Mouse (Mus musculus) thymus, postnatal 14 days (tissue): ENCODE measurements around the gene Eme2.

ENCODE experiments used
- DNase-seq: peaks from one replicate; pipeline ENCODE4 v3.0.0; 2021

The Eme2 gene

DNA sequence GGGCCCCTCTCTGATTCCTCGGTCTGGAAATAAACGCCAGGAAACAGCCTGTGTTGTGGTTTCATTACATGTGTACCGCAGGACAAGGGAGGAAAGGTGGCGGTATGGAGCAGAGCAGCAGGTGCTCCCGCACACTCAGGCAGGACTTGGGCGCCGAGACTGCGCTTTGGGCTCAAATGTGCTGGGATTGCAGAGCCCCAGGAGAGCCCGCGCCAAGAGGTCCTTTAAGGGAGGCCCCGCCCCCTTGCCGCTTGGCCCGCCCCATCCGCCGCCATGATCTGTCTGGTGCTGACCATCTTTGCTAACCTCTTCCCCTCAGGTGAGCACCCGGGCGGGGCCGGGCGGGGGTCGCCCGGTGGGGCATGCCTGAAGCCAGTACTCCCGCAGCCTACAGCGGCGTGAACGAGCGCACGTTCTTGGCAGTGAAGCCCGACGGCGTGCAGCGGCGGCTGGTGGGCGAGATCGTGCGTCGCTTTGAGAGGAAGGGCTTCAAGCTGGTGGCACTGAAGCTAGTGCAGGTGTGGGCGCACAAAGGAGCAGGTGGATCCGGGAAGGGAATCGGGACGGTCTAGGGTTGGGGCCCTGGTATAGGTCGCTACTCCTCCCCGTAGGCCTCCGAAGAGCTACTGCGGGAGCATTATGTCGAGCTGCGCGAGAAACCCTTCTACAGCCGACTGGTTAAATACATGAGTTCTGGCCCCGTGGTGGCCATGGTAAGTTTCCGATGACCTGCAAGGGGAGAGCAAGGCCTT is 1.5 kb upstream of the Eme2 start, which contains the start of gene Nme3:
Nme3 (plus strand) TSS at position 260 of the 752 bp plus-strand sequence.
- DNase-seq, result peak; percentile 81

DNA sequence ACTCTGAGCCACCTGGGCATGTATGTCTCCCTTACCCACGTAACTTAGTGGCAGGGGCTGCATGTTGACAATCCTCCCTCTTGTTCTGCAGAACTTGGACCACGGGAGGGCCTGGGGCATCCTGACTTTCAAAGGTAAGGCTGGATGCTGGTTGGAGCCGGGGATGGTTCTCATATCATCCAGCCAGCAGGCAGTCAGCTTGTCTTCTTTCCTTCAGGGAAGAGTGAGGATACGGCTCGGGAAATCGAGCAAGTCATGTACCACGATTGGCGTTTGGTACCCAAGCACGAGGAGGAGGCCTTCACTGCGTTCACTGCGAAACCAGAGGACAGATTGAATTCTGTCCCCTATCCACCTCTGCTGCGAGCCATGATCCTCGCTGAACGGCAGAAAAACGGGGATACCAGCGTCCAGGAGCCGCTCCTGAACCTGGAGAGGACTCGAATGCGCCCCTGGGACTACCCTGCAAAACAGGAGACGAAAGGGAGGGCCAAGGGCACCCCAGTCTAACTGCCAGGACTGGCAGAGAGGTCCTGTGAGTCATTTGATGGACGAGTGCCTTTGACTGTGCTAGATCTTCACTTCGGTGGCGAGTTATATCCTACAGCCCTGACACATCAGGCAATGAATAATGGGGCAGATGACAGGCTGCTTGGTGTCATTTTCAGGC is 819 bp upstream of the Eme2 start:
- DNase-seq, result peak; percentile 31

DNA sequence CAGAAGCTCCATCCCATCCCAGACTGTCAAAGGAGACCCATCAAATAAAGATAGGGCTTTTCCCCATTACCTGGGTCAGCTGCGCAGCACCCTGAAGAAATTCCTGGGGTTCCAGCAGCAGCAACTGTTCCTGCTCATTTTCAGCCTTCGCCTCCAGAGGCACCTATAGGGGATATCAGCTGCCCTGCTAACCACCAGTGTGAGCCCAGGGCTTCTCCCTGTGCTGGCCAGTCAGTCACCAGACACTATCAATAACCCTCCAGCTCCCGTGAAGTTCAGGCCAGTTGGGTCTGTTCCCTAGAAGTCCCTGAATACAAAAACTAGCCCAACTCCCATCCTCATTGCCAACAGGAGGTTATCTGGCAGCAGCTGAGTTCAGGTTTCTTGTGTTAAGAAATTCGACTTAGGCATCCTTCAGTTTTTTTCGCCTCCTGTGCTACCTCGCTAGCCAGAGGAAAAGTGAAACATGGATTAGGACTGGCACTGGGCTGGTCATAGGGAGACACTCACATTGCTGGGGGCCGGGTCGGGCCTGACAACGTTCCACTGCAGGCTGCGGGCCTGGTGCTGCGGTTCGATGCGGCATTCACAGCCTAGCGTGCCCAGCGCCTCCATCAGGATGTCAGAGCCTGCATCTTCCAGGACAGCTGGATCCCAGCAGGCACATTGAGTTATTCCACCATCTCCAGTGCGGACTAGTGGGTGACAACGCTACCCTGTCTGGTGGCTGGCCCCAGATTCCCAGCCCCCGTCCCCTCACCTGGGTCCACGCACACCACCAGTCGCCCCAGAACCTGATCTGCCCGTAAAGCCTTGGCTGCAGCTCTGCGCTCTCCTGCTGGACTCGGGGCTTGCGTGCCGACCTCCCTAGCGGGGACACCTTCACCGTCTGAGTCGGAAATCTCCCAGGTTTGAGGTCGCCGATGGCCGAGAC is 559 bp downstream of the Eme2 start:
- DNase-seq, result no peak

DNA sequence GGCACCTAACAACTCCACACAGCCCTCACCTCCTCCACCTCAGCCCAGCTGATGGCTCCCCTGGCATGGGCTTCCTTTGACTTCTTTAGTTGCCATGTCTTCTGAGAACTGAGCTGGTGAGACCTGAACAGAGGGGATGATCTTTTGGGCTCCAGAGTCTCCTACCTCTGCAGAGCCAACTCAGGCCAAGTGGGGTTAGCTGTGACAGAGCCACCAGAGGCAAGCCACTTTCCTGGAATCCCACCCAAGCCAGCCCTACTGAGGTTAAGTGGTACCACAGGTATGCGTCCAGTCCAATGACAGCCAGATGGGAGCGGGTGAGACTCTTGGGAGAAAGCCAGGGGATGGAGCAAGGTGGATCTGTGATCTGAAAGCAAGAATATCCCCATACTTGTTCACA is 1.6 kb downstream of the Eme2 start:
- DNase-seq, result no peak

DNA sequence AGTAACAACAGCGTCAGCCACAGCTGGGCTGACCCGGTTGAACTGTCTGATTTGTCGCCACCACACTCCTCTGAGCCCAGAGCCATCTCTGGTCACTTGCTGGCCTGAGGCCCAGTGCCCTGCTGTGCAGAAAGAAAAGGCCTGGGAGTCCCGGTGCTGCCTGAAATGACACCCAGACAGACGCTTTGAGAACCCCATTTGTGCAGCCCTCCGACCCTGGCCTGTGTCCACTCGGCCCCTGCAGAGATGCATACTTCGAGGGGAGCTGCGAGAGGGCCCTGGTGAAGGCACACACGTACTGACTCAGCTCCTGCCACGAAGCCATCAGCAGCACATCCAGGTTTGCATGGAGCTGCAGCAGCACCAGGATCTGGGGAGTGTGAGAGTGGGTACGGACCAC is 2.1 kb downstream of the Eme2 start:
- no peak for DNase-seq

DNA sequence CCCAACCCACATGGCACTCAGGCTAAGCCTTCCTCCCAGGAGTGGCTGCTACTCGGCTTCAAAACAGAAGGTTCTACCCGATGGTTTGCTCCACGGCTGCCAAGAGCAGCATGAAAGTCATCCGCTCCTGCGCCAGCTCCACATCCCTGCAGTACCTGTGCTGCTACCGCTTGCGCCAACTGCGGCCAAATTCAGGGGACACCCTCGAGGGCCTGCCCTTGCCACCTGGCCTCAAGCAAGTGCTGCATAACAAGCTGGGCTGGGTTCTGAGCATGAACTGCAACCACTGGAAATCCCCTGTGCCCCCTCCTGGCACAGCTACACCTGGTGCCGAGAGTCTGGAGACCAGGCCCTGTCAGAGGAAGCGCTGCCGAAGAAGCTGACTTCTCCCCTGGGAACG is 3.6 kb downstream of the Eme2 start:
- no peak for DNase-seq

DNA sequence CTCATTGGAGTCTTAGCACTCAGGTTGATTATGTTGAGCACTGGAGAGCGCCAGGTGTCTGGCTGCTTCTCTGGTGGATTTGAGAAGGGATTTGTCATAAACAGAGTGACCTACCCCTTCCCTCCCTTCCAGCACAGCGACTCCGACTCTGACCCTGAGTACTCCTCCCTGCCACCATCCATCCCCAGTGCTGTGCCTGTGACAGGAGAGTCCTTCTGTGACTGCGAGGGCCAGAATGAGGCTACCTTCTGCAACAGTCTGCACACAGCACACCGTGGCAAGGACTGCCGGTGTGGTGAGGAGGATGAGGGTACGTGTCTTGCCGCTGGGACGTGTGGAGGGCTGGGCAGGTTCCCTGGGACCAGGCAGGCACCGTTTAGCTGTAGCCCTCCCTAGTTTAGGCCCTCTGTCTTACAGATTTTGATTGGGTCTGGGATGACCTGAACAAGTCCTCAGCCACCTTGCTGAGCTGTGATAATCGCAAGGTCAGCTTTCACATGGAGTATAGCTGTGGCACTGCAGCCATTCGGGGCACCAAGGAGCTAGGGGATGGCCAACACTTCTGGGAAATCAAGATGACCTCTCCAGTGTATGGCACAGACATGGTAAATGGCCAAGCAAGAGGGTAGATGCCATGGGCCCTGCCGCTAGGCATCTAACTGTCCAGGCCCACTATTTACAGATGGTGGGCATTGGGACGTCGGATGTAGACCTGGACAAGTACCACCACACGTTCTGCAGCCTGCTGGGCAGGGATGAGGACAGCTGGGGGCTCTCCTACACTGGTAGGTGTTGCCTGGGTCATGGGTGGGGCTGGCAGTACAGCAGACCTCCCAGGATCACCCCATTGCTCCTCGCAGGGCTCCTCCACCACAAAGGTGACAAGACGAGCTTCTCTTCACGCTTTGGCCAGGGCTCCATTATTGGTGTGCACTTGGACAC is 4.5 kb downstream of the Eme2 start:
- DNase-seq, result no peak

DNA sequence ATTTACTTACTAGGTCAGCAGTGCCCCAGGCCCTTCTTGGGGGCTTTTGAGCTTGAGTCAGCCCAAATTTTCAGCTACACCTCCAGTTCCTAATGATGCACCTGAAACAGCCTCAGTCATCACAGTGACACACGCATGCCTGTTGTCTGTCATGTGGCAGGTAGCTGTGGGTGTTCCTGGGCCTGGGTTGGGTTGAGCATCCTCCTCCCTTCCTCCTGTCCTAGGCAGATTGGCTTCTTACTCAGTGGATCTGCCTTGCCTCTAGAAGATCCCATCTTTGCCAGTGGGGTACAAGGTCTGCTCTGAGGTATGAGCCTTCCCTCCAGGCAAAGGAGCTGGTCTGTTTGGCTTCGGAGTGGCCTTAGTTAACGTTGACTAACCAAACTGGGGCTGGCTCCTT is 6.0 kb downstream of the Eme2 start:
- no peak for DNase-seq

DNA sequence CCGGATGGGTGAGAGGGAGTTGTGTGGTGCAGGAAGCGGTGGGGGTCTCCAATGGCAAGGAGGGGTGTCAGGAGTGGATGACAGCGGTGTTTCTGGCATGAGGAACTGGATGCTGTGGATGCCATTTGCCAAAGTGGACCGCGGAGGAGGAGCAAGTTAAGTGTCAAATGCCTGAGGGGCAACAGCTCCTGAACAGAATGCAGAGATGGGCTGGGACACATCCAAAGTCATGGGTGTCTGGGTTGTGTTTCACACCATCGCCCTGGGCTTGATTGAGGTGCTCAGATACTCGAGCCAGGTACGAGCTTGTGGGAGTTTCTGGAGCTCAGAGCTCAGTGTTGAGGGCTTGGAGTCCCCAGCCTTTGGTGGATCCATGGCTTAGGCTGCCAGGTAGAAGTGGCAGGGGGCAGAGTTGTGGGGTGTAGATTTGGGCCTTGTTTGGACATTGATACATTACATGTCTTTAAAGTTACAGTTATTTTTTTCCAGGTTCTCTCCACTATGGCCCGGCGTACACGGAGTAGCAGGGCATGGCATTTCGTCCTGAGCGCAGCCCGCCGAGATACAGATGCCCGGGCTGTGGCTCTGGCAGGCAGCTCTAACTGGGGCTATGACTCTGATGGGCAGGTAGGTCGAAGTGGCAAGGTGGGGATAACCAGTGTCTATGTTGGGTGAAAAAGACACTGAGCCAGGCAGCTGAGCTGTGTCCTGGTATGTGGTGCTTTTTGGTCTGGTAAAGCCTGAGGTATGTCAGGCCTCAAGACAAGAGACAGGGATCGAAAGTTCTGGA is 7.4 kb downstream of the Eme2 start:
- peak; percentile 40 for DNase-seq

DNA sequence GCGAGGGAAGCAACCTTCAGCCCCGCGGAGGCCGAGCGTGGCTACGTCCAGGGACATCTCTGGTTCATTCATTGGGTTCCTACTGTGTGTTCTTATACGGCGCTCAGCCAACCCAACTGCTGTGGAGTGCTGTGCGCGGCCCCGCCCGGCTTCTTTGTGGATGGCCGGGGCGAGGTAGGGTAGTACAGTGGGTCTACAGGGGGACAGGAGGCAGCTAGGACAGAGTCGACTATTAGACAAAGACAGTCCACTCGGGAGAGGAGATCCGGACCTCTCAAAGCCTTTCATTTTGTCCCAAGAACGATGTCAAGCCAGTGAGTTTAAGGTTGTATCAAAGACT is 8.0 kb downstream of the Eme2 start:
- no peak for DNase-seq

DNA sequence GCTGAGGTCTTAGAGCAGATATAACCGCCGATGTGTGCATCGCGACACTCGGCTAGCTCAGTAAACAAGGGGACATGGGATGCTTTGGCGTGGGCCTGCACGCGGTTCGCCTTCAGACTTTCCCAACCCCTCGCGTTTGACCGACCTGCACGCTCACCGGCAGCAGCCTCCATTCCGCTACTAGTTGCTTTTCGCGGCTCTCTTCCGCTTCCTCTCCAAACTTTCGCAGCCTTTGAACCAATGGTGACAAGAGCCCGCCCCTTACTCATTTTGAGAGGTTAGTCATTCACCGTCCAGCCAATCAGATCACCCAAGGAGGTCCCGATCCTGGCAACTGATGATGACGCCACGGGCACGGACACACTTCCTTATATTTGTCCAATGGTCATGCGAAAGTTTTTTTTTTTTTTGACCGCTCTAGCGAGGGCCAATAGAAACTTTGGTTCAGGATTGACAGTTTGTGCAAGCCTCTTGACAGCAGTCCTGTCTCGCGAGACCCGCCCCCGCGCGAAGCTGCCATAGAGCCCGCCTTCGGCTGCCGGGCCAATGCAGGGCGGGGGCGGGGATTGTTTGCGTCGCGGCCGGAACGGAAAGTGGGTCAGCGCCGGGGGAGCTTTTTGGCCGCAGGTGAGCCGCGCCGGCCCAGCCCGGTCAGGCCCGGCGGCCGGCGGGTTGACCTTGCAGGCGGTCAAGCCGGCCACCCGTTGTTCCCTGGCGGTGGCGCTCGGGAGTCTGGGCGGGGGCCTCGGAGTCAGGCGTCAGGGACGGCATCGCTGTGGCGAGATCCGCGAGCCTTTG is 8.6 kb downstream of the Eme2 start, which contains the start of the genes Nubp2 and Spsb3:
Nubp2 (minus strand) TSS at position 216 of the 798 bp plus-strand sequence.
Spsb3 (plus strand) TSS at position 510 of the 798 bp plus-strand sequence.
- DNase-seq, result peak; percentile 98

DNA sequence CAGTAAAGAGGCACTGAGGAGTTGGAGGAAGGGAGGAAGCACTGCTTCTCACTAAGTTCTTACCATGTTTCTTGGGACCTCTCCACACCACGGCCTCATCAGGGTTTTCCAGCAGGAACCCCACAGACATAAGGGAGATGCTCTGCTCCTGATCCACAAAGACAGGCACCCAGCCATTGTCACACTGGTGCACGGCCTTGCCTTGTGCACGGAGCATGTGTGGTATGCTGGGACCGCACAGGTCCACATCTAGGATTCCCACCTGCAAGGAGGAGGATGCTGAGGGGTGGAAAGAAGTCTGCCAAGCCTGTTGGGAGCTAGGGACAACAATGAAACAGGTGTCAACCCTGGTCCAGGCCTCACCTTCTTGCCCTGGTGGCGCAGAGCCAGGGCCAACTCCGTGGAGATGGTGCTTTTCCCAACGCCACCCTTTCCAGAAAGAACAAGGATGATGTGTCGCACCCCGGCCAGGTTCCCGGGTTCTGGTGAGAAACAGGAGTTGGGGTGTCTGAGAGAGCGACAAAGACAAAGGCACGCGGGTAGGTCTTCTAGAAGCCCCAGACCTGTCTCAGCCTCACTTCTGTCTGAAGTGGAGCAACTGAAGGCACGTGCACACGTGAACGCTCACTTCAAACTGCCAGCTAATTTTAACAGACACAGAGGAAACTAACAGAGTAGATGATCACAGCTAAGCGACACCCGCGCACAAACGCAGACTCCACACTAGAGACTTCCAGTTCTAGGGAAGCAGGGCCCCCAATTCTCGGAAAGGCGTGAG is 9.3 kb downstream of the Eme2 start:
- no peak for DNase-seq

DNA sequence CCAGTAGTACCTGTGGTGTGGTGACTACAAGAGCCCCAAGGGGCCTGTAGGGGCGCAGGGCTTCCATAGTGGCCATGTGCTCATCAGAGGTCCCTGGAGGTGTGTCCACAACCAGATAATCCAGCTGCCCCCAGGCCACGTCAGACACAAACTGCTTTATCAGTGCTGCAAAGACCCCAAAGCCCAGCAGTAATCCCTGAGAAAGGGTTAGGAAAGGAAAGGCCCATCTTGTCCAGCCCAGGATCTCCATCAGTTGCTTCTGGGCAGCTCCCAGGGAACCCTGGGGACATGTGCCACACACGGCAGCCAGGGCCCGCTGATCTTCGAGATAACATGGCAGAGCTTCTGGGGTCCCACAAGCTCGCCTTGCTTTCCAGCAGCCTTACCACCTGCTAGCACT is 10.5 kb downstream of the Eme2 start:
- DNase-seq, result no peak

DNA sequence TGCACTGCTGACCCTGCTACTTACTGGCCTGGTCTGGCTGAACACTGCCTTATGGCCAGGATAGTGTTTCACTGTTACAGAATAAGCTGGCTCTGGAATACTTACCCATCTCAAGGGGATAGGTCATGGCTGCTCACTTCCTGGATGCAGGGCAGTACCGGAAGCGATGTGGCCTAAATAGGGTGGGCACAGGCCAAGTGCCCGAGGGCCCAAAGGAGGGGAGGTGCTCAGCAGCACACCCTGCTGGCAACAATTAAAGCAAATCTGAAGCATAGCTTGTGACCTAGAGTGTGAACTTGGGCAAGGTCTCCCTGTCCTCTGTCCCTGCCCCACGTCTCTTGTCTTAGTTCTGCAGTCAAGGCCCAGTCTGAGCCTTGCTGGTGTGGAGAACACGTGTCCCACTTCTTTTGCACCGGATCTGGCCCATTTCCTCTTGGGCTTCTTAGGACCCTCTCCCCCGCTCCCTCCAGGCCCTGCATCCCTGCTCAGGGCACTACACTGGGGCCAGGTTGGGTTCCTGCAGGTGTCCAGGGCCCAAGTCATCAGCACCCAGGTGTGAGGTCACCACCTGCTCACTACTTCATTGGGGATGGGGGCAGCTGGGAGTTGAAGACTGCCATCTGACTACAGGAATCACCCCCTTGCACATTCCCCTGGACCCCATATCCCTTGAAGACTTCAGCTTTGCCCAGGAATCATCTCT is 13.0 kb downstream of the Eme2 start:
- peak; percentile 54 for DNase-seq

DNA sequence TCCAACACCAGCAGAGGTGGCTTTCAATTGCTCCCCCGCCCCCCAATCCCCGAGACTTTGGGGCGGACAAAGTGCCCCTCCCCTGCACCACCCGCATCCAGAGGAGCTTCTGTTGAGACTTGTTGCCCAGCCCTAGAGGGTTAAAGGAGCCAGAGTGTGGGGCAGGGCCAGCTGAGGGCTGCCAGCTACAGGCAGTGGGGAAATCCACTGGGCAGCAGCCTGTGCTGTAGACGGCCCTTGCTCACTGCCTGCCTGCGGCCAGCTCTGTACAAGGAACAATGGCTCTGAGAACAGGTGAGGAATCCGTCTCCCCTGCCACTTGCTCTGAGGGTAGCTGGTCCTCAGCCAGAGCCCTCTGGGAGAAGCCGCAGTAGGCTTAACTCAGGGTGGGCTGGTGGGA is 16.4 kb downstream of the Eme2 start:
- DNase-seq, result no peak

DNA sequence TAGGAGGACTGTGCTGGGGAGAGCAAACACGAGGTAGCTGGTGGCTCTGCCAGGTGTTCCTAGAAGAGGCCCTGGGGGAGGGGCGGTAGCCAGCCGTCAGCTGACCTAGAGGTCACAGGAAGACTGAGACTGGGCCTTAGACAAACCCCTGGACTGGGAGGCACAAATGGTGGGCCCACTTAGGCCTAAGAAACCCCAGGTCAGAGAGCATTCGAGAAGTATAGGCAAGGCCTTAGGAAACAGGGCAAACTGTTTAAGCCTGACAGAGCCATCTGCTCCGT is 16.8 kb downstream of the Eme2 start:
- peak; percentile 68 for DNase-seq

DNA sequence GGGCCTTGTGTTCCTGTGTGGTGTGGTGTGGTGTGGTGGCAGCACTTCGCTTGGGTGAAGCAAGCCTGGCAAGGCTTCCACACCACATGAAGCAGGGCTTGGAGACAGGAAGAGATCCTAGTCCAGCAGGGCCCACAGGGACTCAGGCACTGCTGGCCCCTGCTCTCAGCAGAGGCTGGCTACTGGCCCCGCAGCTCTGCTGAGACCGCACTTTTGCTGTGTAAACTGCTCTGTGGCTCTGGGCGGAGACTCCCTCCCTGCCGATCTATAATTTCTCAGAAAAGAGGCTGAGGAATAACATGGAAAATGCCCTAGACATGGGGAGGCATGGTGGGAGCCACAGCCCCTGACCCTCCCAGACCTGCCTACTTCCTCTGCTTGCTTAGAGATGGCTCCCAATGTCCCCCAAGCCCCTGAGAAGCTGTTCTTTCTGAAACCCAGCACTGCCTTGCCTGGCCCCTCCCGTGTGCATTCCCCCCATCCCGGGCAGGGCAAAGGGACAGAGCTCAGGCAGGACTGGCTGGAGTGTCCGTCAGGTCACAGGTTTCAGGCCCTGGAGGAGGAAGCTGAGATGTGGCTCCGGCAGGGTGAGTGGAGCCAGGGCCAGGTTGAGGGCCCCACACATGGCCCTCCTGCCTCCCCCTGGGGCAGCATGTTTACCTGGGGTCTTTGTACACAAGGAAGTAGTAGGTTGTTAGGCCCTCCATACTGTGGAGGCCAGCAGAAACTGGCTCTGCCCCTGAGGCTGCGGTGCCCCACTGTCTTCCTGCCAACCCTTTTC is 17.4 kb downstream of the Eme2 start:
- no peak for DNase-seq

DNA sequence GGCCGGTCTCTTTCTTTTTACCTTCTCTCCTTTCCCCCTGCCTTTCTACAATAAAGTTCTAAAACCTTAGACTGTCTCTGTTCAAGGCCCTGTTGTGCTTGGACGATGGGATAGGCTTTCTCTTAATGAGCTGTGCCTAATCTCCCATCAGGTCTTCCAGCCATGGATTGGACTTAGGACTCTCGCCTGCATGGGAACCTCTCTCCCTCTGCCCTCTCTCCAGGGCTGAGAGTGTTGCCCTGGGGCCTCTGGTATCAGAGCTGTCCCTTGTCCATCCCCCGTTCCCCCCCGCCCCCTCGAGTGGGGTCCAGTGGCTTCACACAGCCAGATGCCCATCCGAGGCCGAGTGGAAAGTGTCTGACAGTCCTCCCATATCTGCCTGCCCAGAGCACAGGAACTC is 19.9 kb downstream of the Eme2 start:
- no peak for DNase-seq

DNA sequence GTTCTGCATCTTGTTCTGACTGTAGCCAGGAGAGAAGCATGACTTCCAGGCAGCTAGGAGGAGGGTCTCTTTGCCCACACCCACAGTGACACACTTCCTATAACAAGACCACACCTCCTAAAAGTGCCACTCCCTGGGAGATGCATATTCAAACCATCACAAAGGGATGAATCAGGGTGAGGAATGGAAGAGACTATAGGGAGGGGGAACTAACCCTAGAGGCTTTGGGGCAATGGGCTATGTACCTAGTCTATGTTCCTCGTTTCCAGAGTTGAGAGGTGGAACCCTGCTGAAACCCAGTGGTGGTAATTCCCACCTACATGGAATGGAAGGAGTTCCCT is 20.5 kb downstream of the Eme2 start:
- no peak for DNase-seq
